Mouse (Mus musculus) limb, embryonic 14.5 days (tissue): ENCODE data around the gene Reep6. TPM values are rescaled to one million over a fixed set of nuclear protein-coding genes. Genes with fewer than 3 reads are reported as not detected.
A peak's percentile ranks its signal among the peaks of the same experiment; 100 is the strongest.

Experiments
- ATAC-seq: fragments of 200-750 bp; cut with Nextera tagmentation; 2 replicates; pipeline ENCODE4 v1.8.0; 2017; ENCODE audit warnings: low read depth, moderate number of reproducible peaks, moderate TSS enrichment; ENCODE audit not compliant: low FRiP score
- DNase-seq: peaks from one replicate; pipeline ENCODE4 v3.0.0-alpha.2; 2015; ENCODE audit warnings: low spot score
- H3K27ac ChIP-seq: fragments of 300-500 bp; sonication (generic); replicated peaks from 2 replicates; pipeline ENCODE4 v1.5.1; 2014; ENCODE audit warnings: low read depth, mild to moderate bottlenecking, low read length, moderate library complexity, mixed read lengths
- H3K27me3 ChIP-seq: fragments of 300-500 bp; sonication (generic); 2 replicates; pipeline ENCODE4 v1.6.1; 2014; ENCODE audit warnings: low read length, mixed read lengths; ENCODE audit not compliant: control insufficient read depth, insufficient read depth
- H3K36me3 ChIP-seq: fragments of 300-500 bp; sonication (generic); 2 replicates; pipeline ENCODE4 v1.6.1; 2014; ENCODE audit warnings: mild to moderate bottlenecking, low read length, moderate library complexity, mixed read lengths; ENCODE audit not compliant: control insufficient read depth, insufficient read depth
- H3K4me1 ChIP-seq: fragments of 300-500 bp; sonication (generic); 2 replicates; pipeline ENCODE4 v1.6.1; 2014; ENCODE audit warnings: antibody characterized with exemption, low read length, mixed read lengths; ENCODE audit not compliant: control insufficient read depth, insufficient read depth
- H3K4me2 ChIP-seq: fragments of 300-500 bp; sonication (generic); replicated peaks from 2 replicates; pipeline ENCODE4 v1.6.1; 2014; ENCODE audit warnings: low read depth, mild to moderate bottlenecking, low read length, moderate library complexity; ENCODE audit not compliant: severe bottlenecking
- H3K4me3 ChIP-seq: fragments of 300-500 bp; sonication (generic); replicated peaks from 2 replicates; pipeline ENCODE4 v1.5.1; 2014; ENCODE audit warnings: low read length
- H3K9ac ChIP-seq: fragments of 300-500 bp; sonication (generic); 2 replicates; pipeline ENCODE4 v1.6.1; 2014; ENCODE audit warnings: mild to moderate bottlenecking, low read depth, low read length, moderate library complexity; ENCODE audit not compliant: severe bottlenecking
- H3K9me3 ChIP-seq: fragments of 300-500 bp; sonication (generic); 2 replicates; pipeline ENCODE4 v1.6.1; 2016; ENCODE audit warnings: low read length; ENCODE audit not compliant: control insufficient read depth
- POLR2A ChIP-seq: fragments of 200-500 bp; IDR thresholded peaks from 2 replicates; pipeline ENCODE4 v1.8.0; 2012; ENCODE audit warnings: inconsistent platforms, mild to moderate bottlenecking, moderate library complexity, borderline replicate concordance; ENCODE audit not compliant: insufficient read depth, insufficient read length; ENCODE audit errors: extremely low read depth
- WGBS: fragments of 180-500 bp; shearing (Covaris S2); extraction: QIAGEN DNeasy Blood & Tissue Kit; methylation state at CpG from one replicate; pipeline ENCODE4 v1.1.7; 2014; 5-methylcytosine and 5-hydroxymethylcytosine counted together
- polyA plus RNA-seq, 2 experiments: library from polyadenylated mRNA; depleted of rRNA in 1 of 2; stranded (reverse) in 1 of 2; unstranded in 1 of 2; fragments of >200 nt; fragmentation: Nextera tagmentation in 1 of 2; extraction: Ambion mirVana in 1 of 2; gene quantifications; 2 replicates each; pipeline versions ENCODE4 v1.2.1 to v1.2.3; 2012 to 2014

Gene Reep6
- polyA plus RNA-seq, 2 experiments, result 3.9 to 10.5 TPM

- Histone ChIP-seq H3K4me2 (no peak overlapping the region), H3K4me1 (peaks cover 7% of the 10 kb centered on the region), H3K9ac (no peak overlapping the region), H3K4me3 (no peak overlapping the region), H3K9me3 (no peaks in the 10 kb centered on the region), H3K36me3 (0 out of 2 replicates have a peak, but pooled peaks cover 1% of the 10 kb centered on the region), H3K27me3 (no peaks in the 10 kb centered on the region), H3K27ac (no peak overlapping the region)
- peak; percentile 56 for DNase-seq
- no peak for TF ChIP-seq POLR2A
- no peak for ATAC-seq
- WGBS, result 22% methylated on average over 6 of the region's 6 CpGs
Measured at GRCm38 (mm10) chr10:80374063-80374462, 44.3 kb downstream of the Reep6 start.

GRCm38 (mm10) chr10:80376160-80376559 lies 46.4 kb downstream of the Reep6 start:
- Histone ChIP-seq H3K4me1 (peaks cover 7% of the 10 kb centered on the region), H3K27ac (no peak overlapping the region), H3K4me2 (no peak overlapping the region), H3K9me3 (no peaks in the 10 kb centered on the region), H3K9ac (no peak overlapping the region), H3K4me3 (no peak overlapping the region), H3K27me3 (no peaks in the 10 kb centered on the region), H3K36me3 (peaks cover 20% of the 10 kb centered on the region)
- 3% methylated on average over 7 of the region's 7 CpGs for WGBS
- ATAC-seq (peak; percentile 48; the same call in 1 of the 2 replicates), DNase-seq (peak; percentile 94)
- 0 out of 2 replicates have a peak, but pooled peaks have one; percentile 21 for TF ChIP-seq POLR2A

- no peaks in the 10 kb centered on the region for H3K27me3 ChIP-seq
- H3K27ac ChIP-seq, result no peak overlapping the region
- H3K4me1 ChIP-seq, result no peaks in the 10 kb centered on the region
- no peak overlapping the region for H3K9ac ChIP-seq
- TF ChIP-seq POLR2A, result no peak
- H3K4me2 ChIP-seq, result no peak overlapping the region
- no peaks in the 10 kb centered on the region for H3K9me3 ChIP-seq
- ATAC-seq (no peak), DNase-seq (no peak)
- H3K36me3 ChIP-seq, result peaks cover 36% of the 10 kb centered on the region
- H3K4me3 ChIP-seq, result no peak overlapping the region
- WGBS, result 49% methylated on average over 10 of the region's 10 CpGs
Measured at GRCm38 (mm10) chr10:80377716-80378115, 48.0 kb downstream of the Reep6 start.

- H3K9ac ChIP-seq, result no peak overlapping the region
- peaks cover 14% of the 10 kb centered on the region for H3K4me1 ChIP-seq
- H3K9me3 ChIP-seq, result no peaks in the 10 kb centered on the region
- DNase-seq (no peak), ATAC-seq (no peak)
- H3K27me3 ChIP-seq, result no peaks in the 10 kb centered on the region
- no peak overlapping the region for H3K4me2 ChIP-seq
- no peak for TF ChIP-seq POLR2A
- H3K27ac ChIP-seq, result no peak overlapping the region
- WGBS, result 74% methylated on average over 7 of the region's 7 CpGs
- H3K36me3 ChIP-seq, result peaks cover 55% of the 10 kb centered on the region
- no peak overlapping the region for H3K4me3 ChIP-seq
Measured at GRCm38 (mm10) chr10:80382641-80383365, 53.0 kb downstream of the Reep6 start.

GRCm38 (mm10) chr10:80383431-80383830 lies 53.7 kb downstream of the Reep6 start:
- ATAC-seq, result no peak
- H3K27ac ChIP-seq, result no peak overlapping the region
- H3K9me3 ChIP-seq, result no peaks in the 10 kb centered on the region
- H3K9ac ChIP-seq, result peak overlapping the region; percentile 25; the same call in 1 of the 2 replicates
- H3K27me3 ChIP-seq, result no peaks in the 10 kb centered on the region
- no peak for DNase-seq
- WGBS, result 56% methylated on average over 4 of the region's 4 CpGs
- no peak overlapping the region for H3K4me3 ChIP-seq
- peaks cover 20% of the 10 kb centered on the region for H3K4me1 ChIP-seq
- no peak overlapping the region; the same call in 1 of the 2 replicates for H3K4me2 ChIP-seq
- TF ChIP-seq POLR2A, result no peak
- H3K36me3 ChIP-seq, result peaks cover 55% of the 10 kb centered on the region
